Mouse (Mus musculus) hindbrain, embryonic 16.5 days (tissue): ENCODE data around the gene Trappc10. TPM values are rescaled to one million over a fixed set of nuclear protein-coding genes. Genes with fewer than 3 reads are reported as not detected.

ENCODE experiments used
- ATAC-seq: fragments of 200-750 bp; cut with Nextera tagmentation; 2 replicates; pipeline ENCODE4 v1.8.0; 2017; ENCODE audit warnings: moderate TSS enrichment, moderate library complexity
- H3K27ac ChIP-seq: fragments of 300-500 bp; sonication (generic); 2 replicates; pipeline ENCODE4 v1.5.1; 2014; ENCODE audit warnings: low read depth, mild to moderate bottlenecking, control low read depth, low read length, moderate library complexity
- H3K27me3 ChIP-seq: fragments of 300-500 bp; sonication (generic); replicated peaks from 2 replicates; pipeline ENCODE4 v1.6.1; 2014; ENCODE audit warnings: low read length; ENCODE audit not compliant: control insufficient read depth, insufficient read depth
- H3K36me3 ChIP-seq: fragments of 300-500 bp; sonication (generic); 2 replicates; pipeline ENCODE4 v1.6.1; 2014; ENCODE audit warnings: mild to moderate bottlenecking, low read length, moderate library complexity, mixed read lengths; ENCODE audit not compliant: control insufficient read depth, insufficient read depth
- H3K4me1 ChIP-seq: fragments of 300-500 bp; sonication (generic); 2 replicates; pipeline ENCODE4 v1.6.1; 2014; ENCODE audit warnings: low read depth, low read length; ENCODE audit not compliant: control insufficient read depth, insufficient read depth
- H3K4me2 ChIP-seq: fragments of 300-500 bp; sonication (generic); 2 replicates; pipeline ENCODE4 v1.6.1; 2014; ENCODE audit warnings: mild to moderate bottlenecking, low read length, control low read depth, moderate library complexity
- H3K4me3 ChIP-seq: fragments of 300-500 bp; sonication (generic); 2 replicates; pipeline ENCODE4 v1.5.1; 2014; ENCODE audit warnings: mild to moderate bottlenecking, low read length, control low read depth, moderate library complexity
- H3K9ac ChIP-seq: fragments of 300-500 bp; sonication (generic); 2 replicates; pipeline ENCODE4 v1.6.1; 2014; ENCODE audit warnings: low read depth, mild to moderate bottlenecking, control low read depth, low read length, moderate library complexity
- H3K9me3 ChIP-seq: fragments of 300-500 bp; sonication (generic); 2 replicates; pipeline ENCODE4 v1.6.1; 2014; ENCODE audit warnings: mild to moderate bottlenecking, low read length, moderate library complexity; ENCODE audit not compliant: control insufficient read depth
- WGBS: fragments of 180-500 bp; shearing (Covaris S2); extraction: QIAGEN DNeasy Blood & Tissue Kit; methylation state at CpG from one replicate; pipeline ENCODE4 v1.1.7; 2014; 5-methylcytosine and 5-hydroxymethylcytosine counted together
- polyA plus RNA-seq: library from polyadenylated mRNA; unstranded; fragments of >200 nt; fragmentation: Nextera tagmentation; extraction: Ambion mirVana; gene quantifications from 2 replicates; pipeline ENCODE4 v1.2.1, GENCODE M21; 2015

The Trappc10 gene
- polyA plus RNA-seq, 1 experiment from 2014 or later: 11.3 TPM

DNA sequence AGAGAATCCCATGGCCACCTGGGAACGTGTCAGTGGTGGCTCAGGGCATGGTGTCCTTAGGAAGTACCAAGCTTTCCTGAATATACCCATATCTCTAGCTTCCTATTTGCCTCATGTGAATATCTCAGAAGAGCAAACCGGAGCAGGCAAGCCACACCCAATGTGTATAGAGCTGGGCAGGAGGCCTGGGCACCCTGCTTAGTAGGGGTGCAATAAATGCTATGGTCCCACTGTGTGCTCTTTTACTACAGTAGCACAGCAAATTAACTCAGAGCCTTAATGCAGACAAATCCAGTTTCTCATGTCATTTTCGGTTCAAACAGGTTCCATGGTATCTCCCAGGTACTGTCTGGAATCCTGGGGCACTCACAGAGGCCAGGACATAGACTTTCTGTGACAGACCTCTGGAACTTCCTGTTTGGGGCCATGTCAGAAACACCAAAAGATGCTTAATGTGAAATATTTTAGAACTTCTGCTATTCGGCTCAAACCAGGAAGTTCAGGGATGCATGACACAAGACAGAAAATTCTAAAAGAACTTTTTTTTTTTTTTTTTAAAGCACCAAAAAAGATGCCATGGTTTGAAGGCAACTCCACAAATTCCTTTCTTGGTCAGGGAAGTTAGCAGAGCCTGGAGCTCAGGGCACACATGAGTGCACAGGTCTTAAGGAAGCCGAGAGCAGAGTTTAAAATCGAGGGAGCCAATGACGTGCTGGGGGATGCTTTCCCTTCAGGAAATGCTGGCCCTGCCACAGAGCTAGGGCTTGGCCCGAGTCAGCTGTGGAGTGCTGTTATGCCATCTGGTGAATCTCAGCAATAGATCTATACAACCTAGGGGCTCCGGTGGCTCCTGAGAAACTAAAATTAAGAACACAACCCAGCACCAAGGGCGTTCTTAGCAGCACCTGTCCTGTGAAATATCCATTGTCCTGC lies 95.3 kb downstream of the Trappc10 start:
- no peak overlapping the region for H3K9ac ChIP-seq
- 66% methylated on average over 10 of the region's 10 CpGs for WGBS

GRCm38 (mm10) chr10:78147908-78148441 lies 96.5 kb downstream of the Trappc10 start:
- H3K4me1 ChIP-seq: no peaks in the 10 kb centered on the region
- no peaks in the 10 kb centered on the region for H3K9me3 ChIP-seq
- no peaks in the 10 kb centered on the region for H3K27me3 ChIP-seq
- no peaks in the 10 kb centered on the region for H3K36me3 ChIP-seq
- no peak overlapping the region for H3K9ac ChIP-seq
- no peak overlapping the region for H3K4me2 ChIP-seq
- H3K4me3 ChIP-seq: no peak overlapping the region
- no peak for ATAC-seq
- no peak overlapping the region for H3K27ac ChIP-seq
- 82% methylated on average over 4 of the region's 4 CpGs for WGBS

More for the DNA sequence above, 95.3 kb downstream of the Trappc10 start:
- H3K9me3 ChIP-seq: no peaks in the 10 kb centered on the region
- H3K27me3 ChIP-seq: no peaks in the 10 kb centered on the region
- no peaks in the 10 kb centered on the region for H3K4me1 ChIP-seq
- no peak for ATAC-seq
- no peak overlapping the region for H3K4me2 ChIP-seq
- H3K36me3 ChIP-seq: no peaks in the 10 kb centered on the region
- no peak overlapping the region for H3K4me3 ChIP-seq
- no peak overlapping the region for H3K27ac ChIP-seq

DNA sequence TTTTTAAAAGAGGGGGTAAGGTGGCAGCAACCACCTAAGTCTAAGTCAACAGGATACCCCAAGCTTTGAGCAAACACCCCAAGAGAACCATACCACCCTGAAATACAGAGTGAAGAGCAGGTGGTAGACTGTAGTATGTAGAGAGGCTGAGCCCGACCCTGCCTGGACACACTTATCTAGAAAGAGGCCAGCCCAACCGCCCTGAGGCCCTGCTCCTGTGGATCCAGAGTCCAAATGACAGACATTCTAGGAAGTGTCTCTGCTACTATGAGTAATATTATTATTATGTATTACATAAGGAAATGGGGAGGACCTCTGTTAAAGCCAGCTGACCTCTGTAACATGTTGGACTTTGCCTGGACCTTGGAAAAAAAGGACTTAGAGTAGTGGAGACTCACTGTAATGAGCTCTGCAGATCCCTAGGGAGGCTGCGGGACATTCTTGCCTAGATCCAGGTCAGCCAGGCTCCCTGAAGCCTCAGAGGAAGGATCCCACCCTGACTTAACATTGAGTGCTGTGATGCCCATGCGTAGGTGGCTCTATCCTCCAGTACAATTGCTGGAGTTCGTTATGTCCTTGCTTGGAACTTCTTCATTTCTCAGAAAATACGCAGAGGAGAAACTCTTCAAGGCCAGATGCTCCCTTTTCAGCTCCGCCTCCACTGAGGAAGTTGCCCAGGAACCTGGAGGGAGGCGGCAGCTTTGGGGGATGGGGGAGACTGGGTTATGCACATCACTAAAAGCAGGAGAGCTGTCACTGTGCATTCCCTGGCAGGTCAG lies 100.5 kb downstream of the Trappc10 start:
- Histone ChIP-seq H3K9ac (no peak overlapping the region), H3K27ac (no peak overlapping the region), H3K9me3 (no peaks in the 10 kb centered on the region), H3K4me3 (no peak overlapping the region), H3K36me3 (no peaks in the 10 kb centered on the region), H3K4me2 (no peak overlapping the region), H3K27me3 (no peaks in the 10 kb centered on the region), H3K4me1 (no peaks in the 10 kb centered on the region)
- no peak for ATAC-seq
- 48% methylated on average over 8 of the region's 8 CpGs for WGBS

- Histone ChIP-seq H3K36me3 (no peaks in the 10 kb centered on the region), H3K4me3 (no peak overlapping the region), H3K27ac (no peak overlapping the region), H3K27me3 (no peaks in the 10 kb centered on the region), H3K9me3 (no peaks in the 10 kb centered on the region), H3K4me1 (no peaks in the 10 kb centered on the region), H3K9ac (no peak overlapping the region), H3K4me2 (no peak overlapping the region)
- 81% methylated on average over 3 of the region's 3 CpGs for WGBS
- ATAC-seq: no peak
Observed at GRCm38 (mm10) chr10:78140843-78141242, 103.6 kb downstream of the Trappc10 start.

DNA sequence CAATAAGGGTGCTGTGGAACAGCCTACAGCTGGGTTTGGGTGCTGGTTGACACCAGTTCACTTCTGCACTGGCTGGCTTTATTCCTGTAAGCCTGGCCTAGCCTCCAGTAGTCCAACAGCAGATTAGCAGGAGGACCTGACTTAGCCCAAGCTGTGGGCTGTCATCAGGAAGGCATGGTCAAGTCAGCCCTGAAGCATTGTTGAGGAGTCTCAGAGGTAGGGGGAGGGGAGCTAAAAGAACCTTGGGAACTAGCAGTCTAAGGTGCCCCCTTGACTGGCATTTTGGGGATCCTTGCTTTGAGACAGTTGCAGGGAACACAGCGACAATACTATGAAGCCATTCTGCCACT lies 104.2 kb downstream of the Trappc10 start:
- Histone ChIP-seq H3K4me1 (peaks cover 3% of the 10 kb centered on the region), H3K4me3 (no peak overlapping the region), H3K36me3 (no peaks in the 10 kb centered on the region), H3K27me3 (no peaks in the 10 kb centered on the region), H3K9ac (no peak overlapping the region), H3K9me3 (no peaks in the 10 kb centered on the region), H3K4me2 (no peak overlapping the region), H3K27ac (no peak overlapping the region)
- no peak for ATAC-seq
- 88% methylated on average over 1 of the region's 1 CpGs for WGBS

DNA sequence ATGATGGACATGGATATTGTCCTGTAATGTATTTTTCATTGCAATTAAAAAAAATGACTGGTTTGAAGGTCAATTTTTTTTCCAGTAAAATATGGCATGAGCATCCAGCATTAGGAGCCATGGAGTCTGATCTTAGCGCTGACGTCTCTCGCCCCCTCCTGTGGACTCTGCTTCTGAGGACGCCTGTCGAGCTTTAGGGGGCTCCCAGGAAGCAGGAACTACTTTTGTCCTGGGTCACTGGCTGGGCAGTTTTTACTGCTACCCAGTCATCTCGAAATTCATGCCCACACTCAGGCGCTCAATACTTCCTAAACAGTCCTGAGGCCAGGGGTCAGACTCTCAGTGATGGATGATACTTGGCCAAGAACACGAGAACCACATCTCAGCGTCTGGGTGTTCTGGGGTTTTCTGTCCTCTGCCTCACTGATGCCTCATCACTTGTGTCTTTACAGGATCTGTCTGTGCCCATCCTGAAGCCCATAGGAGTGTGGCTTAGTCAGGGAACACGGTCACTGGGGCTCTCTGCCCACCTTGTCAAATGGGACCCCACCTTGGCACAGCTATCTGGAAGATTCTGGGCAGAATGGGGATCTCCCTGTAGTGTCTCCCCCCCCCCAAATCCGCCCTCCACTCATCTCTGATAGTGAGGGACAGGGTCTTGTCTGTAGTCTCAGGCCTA lies 104.7 kb downstream of the Trappc10 start:
- H3K4me1 ChIP-seq: peaks cover 8% of the 10 kb centered on the region
- ATAC-seq: no peak
- H3K36me3 ChIP-seq: no peaks in the 10 kb centered on the region
- no peak overlapping the region for H3K4me2 ChIP-seq
- no peak overlapping the region for H3K27ac ChIP-seq
- no peaks in the 10 kb centered on the region for H3K27me3 ChIP-seq
- WGBS: 75% methylated on average over 11 of the region's 11 CpGs
- no peak overlapping the region for H3K4me3 ChIP-seq
- H3K9ac ChIP-seq: no peak overlapping the region
- no peaks in the 10 kb centered on the region for H3K9me3 ChIP-seq

GRCm38 (mm10) chr10:78138812-78139523 lies 105.5 kb downstream of the Trappc10 start:
- H3K27me3 ChIP-seq: no peaks in the 10 kb centered on the region
- H3K4me3 ChIP-seq: no peak overlapping the region
- no peak for ATAC-seq
- no peaks in the 10 kb centered on the region for H3K9me3 ChIP-seq
- peaks cover 8% of the 10 kb centered on the region for H3K4me1 ChIP-seq
- no peak overlapping the region for H3K27ac ChIP-seq
- 53% methylated on average over 14 of the region's 14 CpGs for WGBS
- H3K4me2 ChIP-seq: no peak overlapping the region
- H3K36me3 ChIP-seq: no peaks in the 10 kb centered on the region
- no peak overlapping the region for H3K9ac ChIP-seq

DNA sequence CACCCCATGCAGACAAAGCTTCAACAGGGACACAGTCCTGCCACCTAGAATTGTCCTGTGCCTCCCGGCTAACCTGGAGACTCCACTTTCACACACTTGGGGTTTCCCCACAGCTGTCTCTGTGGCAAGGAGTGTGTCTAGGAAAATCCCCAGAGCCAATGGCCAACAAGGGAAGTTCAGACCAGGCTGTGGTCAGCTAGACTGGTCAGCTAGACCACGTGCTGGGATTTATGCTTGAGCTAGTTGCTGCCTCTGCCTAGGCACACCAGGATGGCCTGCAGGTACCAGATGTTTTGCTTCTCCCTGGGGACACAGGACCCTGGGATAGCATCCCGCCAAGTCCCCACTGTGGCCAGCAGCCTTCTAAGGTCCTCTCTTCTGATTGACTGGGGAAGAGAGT lies 107.2 kb downstream of the Trappc10 start:
- no peak overlapping the region for H3K4me3 ChIP-seq
- H3K4me2 ChIP-seq: no peak overlapping the region
- WGBS: 91% methylated on average over 3 of the region's 3 CpGs
- no peak overlapping the region for H3K27ac ChIP-seq
- no peak for ATAC-seq
- H3K4me1 ChIP-seq: peaks cover 8% of the 10 kb centered on the region
- no peaks in the 10 kb centered on the region for H3K9me3 ChIP-seq
- H3K9ac ChIP-seq: no peak overlapping the region
- H3K27me3 ChIP-seq: no peaks in the 10 kb centered on the region
- no peaks in the 10 kb centered on the region for H3K36me3 ChIP-seq
